Mouse (Mus musculus) 3T3-L1 (cell line): ENCODE measurements at regions not wholly inside any gene's neighbourhood (a gene's known extent, or its start where the extent isn't known, plus 50 kb on each side); places are given as distances from the start of the nearest gene placed in this dataset.
A peak's percentile ranks its signal among the peaks of the same experiment; 100 is the strongest.

Experiments
- DNase-seq: peaks from one replicate; pipeline ENCODE4 v3.0.0-alpha.2; 2015; ENCODE audit warnings: low read depth, low spot score

DNA sequence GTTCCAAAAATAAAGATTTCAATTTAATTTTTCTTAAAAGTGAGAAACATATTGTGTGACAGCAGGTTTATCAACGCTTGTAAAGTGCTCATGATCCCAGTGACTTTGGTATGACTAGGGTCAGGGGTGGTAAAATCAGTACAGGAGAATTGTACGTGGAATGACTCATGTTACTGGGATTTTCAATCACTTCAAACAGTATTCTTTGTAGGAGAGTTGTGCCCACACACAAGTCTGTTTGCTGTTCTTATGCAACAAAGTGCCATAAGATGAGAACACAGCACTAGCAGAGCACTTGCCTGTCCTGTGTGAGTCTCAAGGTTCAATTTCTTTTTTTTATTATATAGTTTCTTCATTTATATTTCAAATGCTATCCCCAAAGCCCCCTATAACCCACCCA, 166.5 kb downstream of the Smarca1 start:
- no peak for DNase-seq

DNA sequence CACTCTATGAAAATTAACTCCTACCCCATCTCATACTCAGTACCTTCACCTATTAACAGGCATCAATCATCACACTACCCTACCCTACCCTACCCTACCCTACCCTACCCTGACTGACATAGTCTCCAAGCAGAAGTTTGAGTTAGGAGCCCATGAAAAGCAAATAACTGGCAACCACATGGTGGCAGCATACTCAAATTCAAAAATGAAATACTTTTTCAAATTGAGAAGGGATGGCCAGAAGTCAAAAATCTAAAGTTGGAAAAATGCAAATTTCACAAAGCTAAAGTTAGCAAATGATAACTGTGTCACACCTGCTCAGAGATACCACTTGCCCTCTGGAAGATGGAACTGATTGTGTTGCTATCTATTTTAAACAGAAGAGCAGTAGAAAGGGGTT, 189.7 kb downstream of the Smarca1 start:
- peak; percentile 58 for DNase-seq

GRCm38 (mm10) chrX:47668778-47669177, 224.0 kb downstream of the Smarca1 start:
- no peak for DNase-seq

DNA sequence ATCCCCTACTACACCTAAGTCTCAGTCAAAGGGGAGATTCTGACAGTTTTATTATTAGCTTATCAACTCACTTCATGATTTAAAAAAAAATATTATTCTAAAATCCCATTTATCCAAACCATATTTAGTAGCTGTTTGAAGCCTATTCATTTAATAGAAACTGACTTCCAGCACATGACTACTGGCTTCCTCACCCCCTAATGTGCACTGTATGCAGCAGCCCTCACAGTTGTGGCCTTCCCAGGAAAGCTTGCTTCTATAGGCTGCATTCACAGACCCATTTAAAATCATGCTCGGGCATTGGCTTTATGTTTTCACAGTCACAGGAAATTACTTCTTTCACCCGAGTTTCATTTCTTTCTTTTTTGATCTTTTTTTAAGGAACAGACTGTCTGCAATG, 246.3 kb downstream of the Smarca1 start:
- no peak for DNase-seq

DNA sequence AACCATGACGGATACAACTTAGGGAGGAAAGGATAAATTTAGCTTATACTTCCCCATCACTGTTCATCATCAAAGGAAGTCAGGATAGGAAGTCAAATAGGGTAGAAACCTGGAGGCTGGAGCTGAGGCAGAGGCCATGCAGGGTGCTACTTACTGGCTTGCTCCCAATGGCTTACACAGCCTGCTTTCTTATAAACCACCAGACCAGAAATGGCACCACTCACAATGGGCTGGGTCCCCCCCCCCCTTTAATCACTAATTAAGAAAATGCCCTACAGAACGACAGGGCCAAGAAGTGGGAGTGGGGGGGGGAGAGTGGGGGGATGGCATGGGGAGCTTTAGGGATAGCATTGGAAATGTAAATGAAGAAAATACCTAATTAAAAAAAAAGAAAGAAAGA, 251.6 kb downstream of the Smarca1 start:
- DNase-seq, result no peak

DNA sequence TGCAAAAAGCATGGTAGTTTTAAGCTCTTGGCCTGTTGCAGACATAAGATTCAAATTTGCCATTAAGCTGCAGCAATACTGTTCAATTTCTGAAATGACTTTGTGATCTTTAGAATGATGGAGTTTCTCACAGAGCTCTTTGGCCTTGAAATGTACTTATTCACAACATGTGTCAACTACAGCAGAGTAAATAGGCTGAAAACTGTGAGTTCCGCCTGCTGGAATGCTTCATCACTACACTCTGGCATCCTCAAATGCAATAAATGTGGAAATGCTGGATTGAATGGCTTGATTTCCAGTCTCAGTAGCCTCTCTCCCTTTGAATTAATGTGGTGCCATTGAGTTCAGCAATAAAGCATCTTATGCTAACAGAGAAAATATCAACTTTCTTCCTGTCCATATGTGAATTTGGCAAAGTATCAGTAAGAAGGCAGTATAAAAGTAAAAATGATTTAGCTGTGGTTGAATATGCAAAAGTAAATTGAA, 253.9 kb downstream of the Smarca1 start:
- no peak for DNase-seq

DNA sequence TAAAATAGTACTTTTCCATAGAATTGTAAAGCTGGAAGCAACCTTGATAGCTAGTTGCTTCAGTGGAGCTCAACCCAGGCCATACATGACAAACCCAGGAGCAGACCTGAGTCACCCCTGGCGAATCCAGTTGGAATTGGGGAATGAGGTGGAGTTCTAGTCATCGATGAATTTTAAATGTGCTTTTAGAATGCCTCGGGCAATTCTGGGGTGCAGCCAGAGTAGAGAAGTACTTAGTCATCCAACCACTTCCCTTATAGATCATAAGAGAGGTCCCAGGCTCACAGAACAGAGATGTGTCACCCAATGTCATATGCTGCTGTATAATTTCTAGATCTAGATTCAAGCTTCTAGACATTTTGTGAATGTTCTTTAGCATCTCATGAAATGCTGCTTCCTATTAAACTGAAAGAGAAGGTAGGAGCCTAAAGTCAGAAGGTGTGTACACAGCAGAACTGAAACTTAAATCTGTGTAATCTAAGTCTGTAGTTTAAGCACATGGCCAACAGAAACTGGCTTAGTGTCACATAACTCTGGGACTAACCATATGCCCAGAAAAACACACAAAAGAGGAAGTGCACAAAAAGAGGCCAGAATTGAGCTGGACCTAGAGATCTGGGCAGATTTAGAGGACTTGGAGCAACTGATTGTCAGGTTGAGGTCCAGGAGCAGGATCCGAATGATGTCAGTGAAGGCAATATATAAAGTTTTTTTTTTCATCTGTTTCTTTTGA, 269.7 kb downstream of the Smarca1 start:
- peak; percentile 85 for DNase-seq

GRCm38 (mm10) chrX:47612364-47612763, 280.4 kb downstream of the Smarca1 start:
- no peak for DNase-seq
